Mouse (Mus musculus): ENCODE measurements around the gene Pfn1. TPM values are rescaled to one million over a fixed set of nuclear protein-coding genes. Genes with fewer than 3 reads are reported as not detected.

Gene Pfn1
- polyA plus RNA-seq (2017; shearing (Covaris generic)) = 1,000 to 10,000 TPM; 4,890 to 5,701 TPM

GRCm38 (mm10) chr11:70654198-70654922 is at the start of gene Pfn1:
Gene Pfn1 (minus strand): TSS chr11:70654644.

DNA sequence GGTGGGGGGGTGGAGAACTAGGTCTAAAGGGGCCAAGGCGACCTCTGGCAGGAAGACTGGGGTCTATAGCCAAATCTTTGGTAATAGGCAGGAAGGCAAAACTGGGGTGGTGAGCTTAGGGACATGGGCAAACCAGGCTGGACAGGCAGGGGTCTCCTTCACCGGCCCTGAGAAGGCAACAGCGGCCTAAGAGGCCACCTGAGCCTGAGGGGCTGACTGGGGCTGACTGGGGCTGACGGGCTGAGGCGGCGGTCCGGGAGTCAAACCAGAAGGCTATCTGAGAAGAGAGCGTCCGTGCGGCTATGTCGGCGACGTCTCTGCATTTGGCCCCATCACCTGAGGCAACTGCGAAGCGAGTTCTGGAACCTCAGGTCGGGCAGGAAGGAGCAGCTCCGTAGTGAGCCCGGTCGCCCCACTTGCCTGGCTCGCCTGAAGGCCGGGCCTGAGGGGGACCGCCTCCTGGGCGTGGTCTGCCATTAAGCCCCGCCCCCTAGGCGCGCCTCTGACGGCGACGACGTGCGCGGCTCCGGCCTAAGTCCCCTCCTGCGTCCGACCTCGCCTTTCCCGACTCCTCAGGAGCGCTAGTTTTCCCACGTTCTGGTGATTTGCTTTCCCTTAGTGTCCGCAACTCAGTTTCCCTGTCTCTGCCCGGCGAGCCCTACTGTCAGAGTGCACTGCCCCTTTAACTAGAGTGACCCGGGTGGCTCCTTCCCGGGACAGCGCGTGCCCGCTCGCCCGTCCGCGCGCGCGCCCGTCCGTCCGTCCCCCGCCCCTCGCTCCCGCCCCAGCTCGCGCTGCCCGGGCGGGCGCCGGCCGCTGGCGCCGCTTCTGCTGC is 45.5 kb upstream of the Pfn1 start, which contains the start of the genes Inca1 and Kif1c:
Inca1 (minus strand) TSS at position 434 of the 835 bp plus-strand sequence.
Kif1c (plus strand) TSS at position 827 of the 835 bp plus-strand sequence.

GRCm38 (mm10) chr11:70687601-70688199 is 33.3 kb upstream of the Pfn1 start, which contains the start of gene Camta2:
Gene Camta2 (minus strand): TSS chr11:70688105.

GRCm38 (mm10) chr11:70668771-70669505 is 14.5 kb upstream of the Pfn1 start, which contains the start of gene Spag7:
Gene Spag7 (minus strand): TSS chr11:70669416.

DNA sequence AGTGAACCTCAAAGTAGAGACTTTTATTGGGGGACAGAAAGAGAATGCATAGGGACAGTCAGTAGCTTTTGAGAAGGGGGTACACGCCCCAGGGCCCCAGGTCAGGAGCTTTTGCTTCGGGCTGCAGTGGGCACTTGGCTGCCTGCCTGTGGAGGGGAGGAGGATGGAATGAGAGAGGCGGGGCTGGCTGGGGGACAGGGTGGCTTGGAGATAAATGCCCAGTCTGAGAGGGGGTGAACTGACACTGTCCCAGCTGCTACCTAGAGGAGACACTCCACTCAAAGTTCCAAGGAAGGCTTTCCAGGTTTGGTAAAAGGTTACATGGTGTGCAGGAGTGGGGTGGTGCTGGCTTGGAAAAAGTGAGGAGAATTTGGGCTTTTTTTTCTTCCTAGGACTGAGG is 2.5 kb upstream of the Pfn1 start, which contains the start of gene Eno3:
Eno3 (plus strand) TSS at position 239 of the 400 bp plus-strand sequence.

GRCm38 (mm10) chr11:70646691-70647650 is 7.5 kb downstream of the Pfn1 start, which contains the start of the genes Rnf167 and Slc25a11:
Gene Rnf167 (plus strand): TSS chr11:70647235.
Gene Slc25a11 (minus strand): TSS chr11:70647479.

GRCm38 (mm10) chr11:70638714-70639278 is 15.6 kb downstream of the Pfn1 start, which contains the start of gene Gp1ba:
Gene Gp1ba (plus strand): TSS chr11:70639122.

GRCm38 (mm10) chr11:70619101-70619500 is 35.3 kb downstream of the Pfn1 start, which contains the start of gene Chrne:
Gene Chrne (minus strand): TSS chr11:70619216.

DNA sequence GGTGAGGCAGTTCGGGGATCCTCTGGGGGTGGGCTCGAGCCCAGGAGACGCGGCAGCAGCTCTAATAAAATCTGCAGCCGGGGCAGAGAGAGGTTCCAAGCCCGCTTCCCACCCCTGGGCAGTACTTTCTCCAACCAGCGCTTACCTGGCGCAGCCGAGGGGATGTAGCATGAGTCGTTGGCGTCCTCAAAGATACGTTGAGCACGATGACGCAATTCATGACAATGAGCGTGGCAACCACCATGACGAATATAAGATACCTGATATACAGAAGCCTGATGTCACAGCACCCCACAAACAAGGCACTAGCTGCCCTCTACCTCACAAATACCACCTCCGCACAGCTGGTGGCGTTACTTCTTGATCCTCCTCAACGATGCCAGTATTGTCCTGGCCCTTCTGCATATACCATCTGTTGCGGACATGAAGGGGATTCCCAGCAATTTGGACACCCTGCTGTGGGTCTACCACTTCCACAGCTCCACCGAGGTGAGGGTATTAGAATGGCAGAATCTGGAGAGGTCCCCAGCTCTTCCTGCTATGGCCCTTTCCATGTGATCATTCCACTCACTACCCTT is 38.8 kb downstream of the Pfn1 start, which contains the start of gene 4930544D05Rik:
4930544D05Rik (plus strand) TSS at position 333 of the 578 bp plus-strand sequence.

Other genes starting within 250 kb of the Pfn1 start
- 10 to 100 TPM in 1 of 2 experiments, 1 to 10 TPM in 1; 8.7 to 12.7 TPM for gene Pelp1, start 244.6 kb downstream of the Pfn1 start, polyA plus RNA-seq (2017; shearing (Covaris generic))
- 100 to 1,000 TPM; 315 to 338 TPM for gene Arrb2, start 222.0 kb downstream of the Pfn1 start, polyA plus RNA-seq (2017; shearing (Covaris generic))
- gene Med11, start 202.7 kb downstream of the Pfn1 start, polyA plus RNA-seq (2017; shearing (Covaris generic)) = 10 to 100 TPM; 74.9 to 86.6 TPM
- not detected for gene Zmynd15, start 195.2 kb downstream of the Pfn1 start, polyA plus RNA-seq (2017; shearing (Covaris generic))
- 1 to 10 TPM in 1 of 2 experiments, under 1 TPM in 1; 0.62 to 3.5 TPM for gene Cxcl16, start 194.7 kb downstream of the Pfn1 start, polyA plus RNA-seq (2017; shearing (Covaris generic))
- 1 to 10 TPM; 1.9 to 3.4 TPM for gene Tm4sf5, start 149.4 kb downstream of the Pfn1 start, polyA plus RNA-seq (2017; shearing (Covaris generic))
- gene Vmo1, start 140.0 kb downstream of the Pfn1 start, polyA plus RNA-seq (2017; shearing (Covaris generic)) = not detected
- gene Gltpd2, start 135.4 kb downstream of the Pfn1 start, polyA plus RNA-seq (2017; shearing (Covaris generic)) = under 1 TPM in 1 of 2 experiments, not detected in 1; 0.52 TPM
- 100 to 1,000 TPM; 304 to 369 TPM for gene Psmb6, start 129.3 kb downstream of the Pfn1 start, polyA plus RNA-seq (2017; shearing (Covaris generic))
- gene Gm40193, start 121.7 kb downstream of the Pfn1 start, polyA plus RNA-seq (2017; shearing (Covaris generic)) = not detected
- 1 to 10 TPM; 2.3 to 3.0 TPM for gene Pld2, start 114.6 kb downstream of the Pfn1 start, polyA plus RNA-seq (2017; shearing (Covaris generic))
- gene Mink1, start 91.8 kb downstream of the Pfn1 start, polyA plus RNA-seq (2017; shearing (Covaris generic)) = 10 to 100 TPM; 14.6 to 17.0 TPM
- gene 4930544D05Rik, start 38.8 kb downstream of the Pfn1 start, polyA plus RNA-seq (2017; shearing (Covaris generic)) = under 1 TPM in 1 of 2 experiments, not detected in 1; 0.26 TPM
- 1 to 10 TPM in 1 of 2 experiments, under 1 TPM in 1; 0.88 to 1.7 TPM for gene Chrne, start 35.4 kb downstream of the Pfn1 start, polyA plus RNA-seq (2017; shearing (Covaris generic))
- under 1 TPM in 1 of 2 experiments, not detected in 1; 0.90 TPM for gene Gp1ba, start 15.5 kb downstream of the Pfn1 start, polyA plus RNA-seq (2017; shearing (Covaris generic))
- 100 to 1,000 TPM; 284 to 341 TPM for gene Rnf167, start 7.4 kb downstream of the Pfn1 start, polyA plus RNA-seq (2017; shearing (Covaris generic))
- gene Slc25a11, start 7.2 kb downstream of the Pfn1 start, polyA plus RNA-seq (2017; shearing (Covaris generic)) = 100 to 1,000 TPM; 159 to 161 TPM
- gene Eno3, start 2.6 kb upstream of the Pfn1 start, polyA plus RNA-seq (2017; shearing (Covaris generic)) = 10 to 100 TPM; 16.2 to 18.7 TPM
- gene Spag7, start 14.8 kb upstream of the Pfn1 start, polyA plus RNA-seq (2017; shearing (Covaris generic)) = 10 to 100 TPM; 76.6 to 85.5 TPM
- 10 to 100 TPM; 29.8 to 41.1 TPM for gene Camta2, start 33.5 kb upstream of the Pfn1 start, polyA plus RNA-seq (2017; shearing (Covaris generic))
- under 1 TPM in 1 of 2 experiments, not detected in 1; 0.27 TPM for gene Inca1, start 45.5 kb upstream of the Pfn1 start, polyA plus RNA-seq (2017; shearing (Covaris generic))
- 1 to 10 TPM; 2.6 to 3.9 TPM for gene Kif1c, start 45.9 kb upstream of the Pfn1 start, polyA plus RNA-seq (2017; shearing (Covaris generic))
- 1 to 10 TPM; 7.3 to 7.5 TPM for gene Zfp3, start 109.6 kb upstream of the Pfn1 start, polyA plus RNA-seq (2017; shearing (Covaris generic))
- under 1 TPM; 0.35 to 0.64 TPM for gene Scimp, start 157.9 kb upstream of the Pfn1 start, polyA plus RNA-seq (2017; shearing (Covaris generic))
- gene Rabep1, start 190.1 kb upstream of the Pfn1 start, polyA plus RNA-seq (2017; shearing (Covaris generic)) = 10 to 100 TPM; 35.0 to 39.0 TPM

All from activated CD4-positive, CD25-positive, alpha-beta regulatory T cell (primary cell).